Mouse (Mus musculus) embryonic facial prominence, embryonic 10.5 days (tissue): ENCODE measurements around the gene Gm9747. TPM values are rescaled to one million over a fixed set of nuclear protein-coding genes. Genes with fewer than 3 reads are reported as not detected.

Experiments used
- DNase-seq: peaks from one replicate; pipeline ENCODE4 v3.0.0-alpha.2; 2017; ENCODE audit warnings: low spot score
- H3K27ac ChIP-seq: fragments of 300-500 bp; sonication (generic); replicated peaks from 2 replicates; pipeline ENCODE4 v1.5.1; 2016; ENCODE audit warnings: mild to moderate bottlenecking
- H3K27me3 ChIP-seq: fragments of 300-500 bp; sonication (generic); replicated peaks from 2 replicates; pipeline ENCODE4 v1.6.1; 2016; ENCODE audit warnings: low read depth, mild to moderate bottlenecking; ENCODE audit not compliant: poor library complexity, severe bottlenecking
- H3K36me3 ChIP-seq: fragments of 300-500 bp; sonication (generic); replicated peaks from 2 replicates; pipeline ENCODE4 v1.6.1; 2016; ENCODE audit warnings: mild to moderate bottlenecking, moderate library complexity
- H3K4me1 ChIP-seq: fragments of 300-500 bp; sonication (generic); 2 replicates; pipeline ENCODE4 v1.6.1; 2016
- H3K4me3 ChIP-seq: fragments of 300-500 bp; sonication (generic); 2 replicates; pipeline ENCODE4 v1.5.1; 2016; ENCODE audit warnings: mild to moderate bottlenecking, moderate library complexity
- H3K9me3 ChIP-seq: fragments of 300-500 bp; sonication (generic); 2 replicates; pipeline ENCODE4 v1.6.1; 2016; ENCODE audit warnings: mild to moderate bottlenecking
- WGBS: fragments of 180-500 bp; shearing (Covaris S2); methylation state at CpG from one replicate; pipeline ENCODE4 v1.1.7; 2016; 5-methylcytosine and 5-hydroxymethylcytosine counted together
- polyA plus RNA-seq: library from polyadenylated mRNA; unstranded; fragments of >200 nt; fragmentation: Nextera tagmentation; extraction: Ambion mirVana; gene quantifications from 2 replicates; pipeline ENCODE4 v1.2.1, GENCODE M21; 2016

Gene Gm9747
- polyA plus RNA-seq, 1 experiment from 2014 or later, result 24.9 TPM

DNA sequence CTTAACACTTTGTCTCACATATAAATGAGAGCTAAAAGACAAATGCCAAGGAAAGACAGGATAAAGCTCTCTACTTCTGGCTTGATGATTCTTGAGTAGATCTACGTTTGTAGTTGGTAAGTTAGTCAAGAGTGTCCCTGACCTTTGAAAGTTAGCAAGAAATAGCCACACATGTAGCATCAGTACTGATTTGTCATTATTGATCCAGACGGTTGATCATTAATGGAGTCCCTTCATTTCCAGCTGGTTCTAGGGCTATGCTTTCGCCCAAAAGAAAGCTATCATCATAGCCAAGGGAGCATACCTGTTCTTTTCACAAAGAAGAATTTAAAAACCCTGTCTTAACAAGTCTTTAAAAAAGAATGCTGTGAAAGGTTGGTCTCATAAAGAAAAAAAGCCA lies 1.7 kb downstream of the Gm9747 start:
- no peaks in the 10 kb centered on the region for H3K9me3 ChIP-seq
- H3K4me3 ChIP-seq, result no peak overlapping the region
- 90% methylated on average over 3 of the region's 3 CpGs for WGBS
- H3K27me3 ChIP-seq, result no peaks in the 10 kb centered on the region
- DNase-seq, result no peak
- H3K27ac ChIP-seq, result no peak overlapping the region
- peaks cover 36% of the 10 kb centered on the region for H3K36me3 ChIP-seq
- no peaks in the 10 kb centered on the region for H3K4me1 ChIP-seq

DNA sequence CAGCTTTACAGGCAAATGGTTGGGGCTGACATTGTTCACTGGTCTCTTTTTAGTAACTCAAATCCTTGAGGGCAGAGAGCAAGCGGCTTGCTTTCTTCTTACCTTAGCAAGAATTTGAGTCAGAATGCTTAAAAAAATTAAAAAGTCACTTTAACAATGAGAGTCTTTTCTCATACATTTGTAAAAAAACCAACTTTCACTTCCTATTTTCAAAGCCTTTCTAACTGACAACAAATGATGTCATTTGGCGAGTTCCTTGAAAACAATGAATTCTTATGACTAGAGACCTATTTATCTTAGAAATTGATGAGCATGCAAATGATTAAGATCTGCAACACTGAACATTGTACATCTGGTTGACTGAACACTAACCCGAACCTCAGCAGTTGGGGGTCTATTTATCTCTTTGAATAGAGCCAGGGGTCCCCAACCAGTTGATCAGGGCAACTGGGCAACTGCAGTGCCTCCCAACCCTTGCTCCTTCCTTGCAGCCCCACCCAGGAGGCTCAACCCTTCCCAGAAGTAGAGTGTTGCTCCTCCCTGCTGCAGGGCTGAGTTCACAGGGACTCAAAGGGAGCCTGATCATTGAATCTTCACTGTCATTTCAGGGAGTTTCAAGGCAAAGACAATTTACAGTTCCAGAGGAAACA lies 2.7 kb downstream of the Gm9747 start:
- Histone ChIP-seq H3K36me3 (peaks cover 36% of the 10 kb centered on the region), H3K4me3 (no peak overlapping the region), H3K27ac (no peak overlapping the region), H3K4me1 (no peaks in the 10 kb centered on the region), H3K9me3 (no peaks in the 10 kb centered on the region), H3K27me3 (no peaks in the 10 kb centered on the region)
- WGBS, result 85% methylated on average over 3 of the region's 3 CpGs
- DNase-seq, result no peak

- no peaks in the 10 kb centered on the region for H3K27me3 ChIP-seq
- H3K36me3 ChIP-seq, result peaks cover 36% of the 10 kb centered on the region
- 87% methylated on average over 4 of the region's 4 CpGs for WGBS
- H3K9me3 ChIP-seq, result no peaks in the 10 kb centered on the region
- H3K27ac ChIP-seq, result no peak overlapping the region
- H3K4me1 ChIP-seq, result no peaks in the 10 kb centered on the region
- no peak for DNase-seq
- H3K4me3 ChIP-seq, result no peak overlapping the region
Observed at GRCm38 (mm10) chr1:82238245-82238644, 5.3 kb downstream of the Gm9747 start.

DNA sequence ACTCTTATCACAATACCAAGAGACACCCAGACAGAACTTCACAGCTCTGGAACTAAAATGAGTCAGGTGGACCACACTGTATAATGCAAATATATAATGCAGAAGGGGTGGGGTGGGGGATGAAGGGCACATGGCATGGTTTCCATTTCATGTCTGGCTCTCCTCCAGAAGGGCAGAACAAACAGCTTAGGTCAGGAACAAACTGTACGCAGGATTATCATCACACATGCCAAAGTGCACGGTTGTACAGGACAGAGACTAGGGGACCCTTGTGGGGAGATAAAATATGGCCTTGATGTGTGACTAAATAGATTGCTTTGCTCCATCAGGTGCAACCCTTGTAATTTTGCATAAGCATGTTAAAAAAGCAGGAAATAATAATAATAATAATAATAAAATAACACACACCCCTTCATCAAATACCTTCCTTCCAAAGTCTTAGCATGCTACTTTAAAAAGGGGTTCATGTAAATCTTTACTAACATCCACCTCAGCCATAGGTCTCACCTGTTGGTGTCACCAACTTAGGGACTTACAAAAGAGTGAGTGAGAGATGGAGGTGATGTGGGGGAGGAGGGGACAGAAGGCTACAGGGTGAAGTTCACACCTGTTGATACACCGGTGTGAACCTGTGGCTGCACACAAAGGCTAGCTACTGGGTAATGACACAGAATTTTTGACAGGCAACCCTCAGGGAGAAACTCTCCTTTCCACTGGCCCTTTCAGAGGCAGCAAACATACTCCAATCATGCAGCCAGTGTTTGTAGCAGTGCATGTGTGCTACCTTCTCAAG lies 6.7 kb downstream of the Gm9747 start:
- Histone ChIP-seq H3K36me3 (peaks cover 23% of the 10 kb centered on the region), H3K27me3 (no peaks in the 10 kb centered on the region), H3K4me1 (no peaks in the 10 kb centered on the region), H3K4me3 (no peak overlapping the region), H3K9me3 (no peaks in the 10 kb centered on the region), H3K27ac (no peak overlapping the region)
- WGBS, result 93% methylated on average over 3 of the region's 3 CpGs
- DNase-seq, result no peak

DNA sequence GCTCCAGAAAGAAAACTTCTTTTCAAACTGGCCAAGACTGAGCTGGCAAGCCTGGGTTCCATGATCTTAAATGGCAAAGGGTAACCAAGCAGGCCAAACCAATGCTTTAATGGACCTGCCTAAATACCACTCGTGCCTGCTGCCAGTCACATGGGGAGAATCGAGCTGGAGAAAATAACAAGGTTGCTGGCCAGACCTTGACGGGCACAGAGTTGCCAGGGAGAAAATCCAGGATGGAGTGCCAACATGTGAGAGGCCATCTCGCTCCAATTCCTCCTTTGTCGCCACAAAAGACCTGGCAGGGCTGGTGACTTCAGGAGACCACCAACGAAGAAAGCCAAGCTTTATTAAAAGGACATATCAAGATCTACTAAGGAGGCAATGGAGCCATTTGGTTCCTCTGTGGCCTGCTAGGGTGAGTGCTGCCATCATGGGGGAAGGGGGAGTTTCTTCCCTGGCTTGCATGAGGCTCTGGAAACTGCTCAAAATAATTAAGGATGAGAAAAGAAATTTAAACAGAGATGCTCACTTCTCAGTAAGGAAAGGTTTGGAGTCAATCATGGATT lies 10.4 kb downstream of the Gm9747 start:
- Histone ChIP-seq H3K27ac (no peak overlapping the region), H3K9me3 (no peaks in the 10 kb centered on the region), H3K4me3 (no peak overlapping the region), H3K4me1 (peaks cover 11% of the 10 kb centered on the region), H3K27me3 (no peaks in the 10 kb centered on the region), H3K36me3 (peaks cover 3% of the 10 kb centered on the region; the same call in 1 of the 2 replicates)
- 85% methylated on average over 6 of the region's 6 CpGs for WGBS
- no peak for DNase-seq

DNA sequence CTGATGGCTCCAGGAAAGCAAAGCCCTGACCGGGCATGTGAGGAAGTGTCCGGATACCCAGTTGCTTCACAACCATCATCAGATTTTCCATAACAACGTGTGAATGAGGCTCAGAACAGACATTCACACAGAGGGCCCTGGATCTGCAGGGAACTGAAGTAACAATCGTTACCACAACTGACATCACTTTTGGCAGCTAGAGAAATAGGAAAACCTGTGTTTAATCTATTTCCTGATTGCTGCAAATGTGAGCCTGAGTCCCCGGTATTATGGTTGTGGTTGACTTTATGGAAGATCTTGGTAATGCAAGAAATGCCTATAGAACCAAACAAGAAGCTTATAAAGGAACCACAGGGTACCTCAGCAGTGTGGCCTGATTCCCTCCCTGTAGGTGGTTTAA lies 12.1 kb downstream of the Gm9747 start:
- no peak overlapping the region for H3K27ac ChIP-seq
- no peak for DNase-seq
- peaks cover 11% of the 10 kb centered on the region for H3K4me1 ChIP-seq
- no peak overlapping the region for H3K4me3 ChIP-seq
- peaks cover 6% of the 10 kb centered on the region; the same call in 1 of the 2 replicates for H3K36me3 ChIP-seq
- H3K27me3 ChIP-seq, result no peaks in the 10 kb centered on the region
- H3K9me3 ChIP-seq, result no peaks in the 10 kb centered on the region
- 91% methylated on average over 5 of the region's 5 CpGs for WGBS

DNA sequence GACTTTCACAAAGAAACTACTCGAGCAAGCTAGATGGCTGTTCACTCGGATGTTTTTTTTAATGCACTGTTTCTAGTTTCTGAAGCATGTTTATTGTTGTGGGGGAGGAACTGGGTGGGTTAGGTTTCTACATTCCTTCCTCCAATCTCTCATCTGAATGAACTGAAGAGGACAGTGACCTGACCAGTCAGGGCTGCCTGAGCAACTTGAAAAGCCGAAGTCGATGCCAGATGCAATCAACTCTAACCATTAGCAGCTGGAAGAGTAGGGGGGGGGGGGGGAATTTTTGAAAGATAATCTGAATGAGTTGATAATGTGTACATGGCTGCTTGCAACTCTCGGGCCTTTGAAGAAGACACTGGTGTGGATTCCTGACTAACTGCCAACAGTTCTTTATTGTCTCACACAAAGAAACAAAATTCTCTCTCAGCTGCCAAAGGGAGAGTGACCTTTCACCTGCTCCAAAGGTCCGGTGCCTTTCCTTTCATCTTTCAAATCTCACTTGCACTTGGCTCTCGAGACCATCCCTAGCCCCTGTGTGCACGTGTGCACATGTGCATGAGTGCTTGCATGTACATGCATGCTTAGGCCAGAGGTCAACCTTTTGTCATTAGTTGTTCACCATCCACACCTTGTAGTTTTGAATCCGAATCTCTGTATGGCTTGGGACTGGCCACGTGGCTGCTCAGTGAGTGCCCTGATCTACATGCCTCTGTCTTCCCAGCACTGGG lies 14.5 kb downstream of the Gm9747 start:
- Histone ChIP-seq H3K27ac (peak overlapping the region; percentile 20; the same call in 1 of the 2 replicates), H3K4me1 (peaks cover 16% of the 10 kb centered on the region), H3K4me3 (no peak overlapping the region), H3K27me3 (no peaks in the 10 kb centered on the region), H3K9me3 (no peaks in the 10 kb centered on the region), H3K36me3 (peaks cover 6% of the 10 kb centered on the region; the same call in 1 of the 2 replicates)
- DNase-seq, result peak; percentile 21
- WGBS, result 53% methylated on average over 10 of the region's 10 CpGs

GRCm38 (mm10) chr1:82253789-82254445 lies 21.0 kb downstream of the Gm9747 start:
- H3K27me3 ChIP-seq, result no peaks in the 10 kb centered on the region
- WGBS, result 83% methylated on average over 9 of the region's 9 CpGs
- peaks cover 16% of the 10 kb centered on the region for H3K4me1 ChIP-seq
- DNase-seq, result no peak
- no peak overlapping the region for H3K4me3 ChIP-seq
- H3K9me3 ChIP-seq, result no peaks in the 10 kb centered on the region
- no peak overlapping the region for H3K27ac ChIP-seq
- peaks cover 16% of the 10 kb centered on the region for H3K36me3 ChIP-seq

DNA sequence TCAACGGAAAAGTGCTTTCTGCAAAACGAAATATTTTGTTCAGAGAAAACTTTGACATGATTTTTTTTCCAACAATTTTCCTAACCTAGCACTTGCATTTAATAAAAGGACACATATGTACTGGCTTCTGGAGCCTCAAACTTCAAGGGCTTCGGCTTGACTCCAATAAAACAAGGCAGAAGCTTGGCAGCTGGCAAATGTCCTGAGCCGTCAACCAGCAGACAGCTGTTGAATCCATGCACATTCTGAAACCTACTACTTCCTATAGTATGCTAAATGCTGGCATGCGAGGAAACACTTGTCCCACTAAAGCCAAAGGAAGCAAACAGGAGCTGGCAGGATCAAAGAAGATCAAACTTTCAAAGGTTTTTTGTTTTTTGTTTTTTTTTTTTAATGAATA lies 24.5 kb downstream of the Gm9747 start:
- H3K4me3 ChIP-seq, result no peak overlapping the region
- no peaks in the 10 kb centered on the region for H3K9me3 ChIP-seq
- no peak overlapping the region for H3K27ac ChIP-seq
- no peaks in the 10 kb centered on the region for H3K27me3 ChIP-seq
- WGBS, result 77% methylated on average over 5 of the region's 5 CpGs
- peak; percentile 34 for DNase-seq
- peaks cover 13% of the 10 kb centered on the region for H3K36me3 ChIP-seq
- H3K4me1 ChIP-seq, result peaks cover 31% of the 10 kb centered on the region

DNA sequence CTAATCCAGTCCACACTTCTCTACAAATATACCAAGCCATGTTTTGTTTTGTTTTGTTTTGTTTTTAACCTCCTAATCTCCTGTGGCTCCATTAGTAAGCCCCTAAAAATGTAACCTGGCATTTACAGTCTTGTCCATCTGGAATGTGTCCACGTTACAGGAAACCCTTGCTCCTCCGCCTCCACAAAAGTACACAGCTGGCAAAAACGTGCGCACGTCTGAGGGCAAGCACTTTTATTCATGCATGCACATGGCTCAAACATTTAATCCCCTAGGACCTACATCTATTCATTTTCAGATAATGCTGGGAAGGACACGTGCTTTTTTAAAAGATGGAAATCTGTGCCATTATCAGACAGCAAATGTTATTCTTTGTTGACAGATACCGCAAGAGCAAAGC lies 25.4 kb downstream of the Gm9747 start:
- DNase-seq, result peak; percentile 33
- Histone ChIP-seq H3K36me3 (peaks cover 13% of the 10 kb centered on the region), H3K27ac (no peak overlapping the region), H3K4me1 (peaks cover 32% of the 10 kb centered on the region), H3K4me3 (no peak overlapping the region), H3K9me3 (no peaks in the 10 kb centered on the region), H3K27me3 (no peaks in the 10 kb centered on the region)
- 66% methylated on average over 7 of the region's 7 CpGs for WGBS

GRCm38 (mm10) chr1:82260055-82260454 lies 27.1 kb downstream of the Gm9747 start:
- no peak overlapping the region for H3K4me3 ChIP-seq
- H3K9me3 ChIP-seq, result no peaks in the 10 kb centered on the region
- 90% methylated on average over 3 of the region's 3 CpGs for WGBS
- H3K4me1 ChIP-seq, result peaks cover 32% of the 10 kb centered on the region
- H3K27ac ChIP-seq, result no peak overlapping the region
- H3K27me3 ChIP-seq, result no peaks in the 10 kb centered on the region
- H3K36me3 ChIP-seq, result peaks cover 7% of the 10 kb centered on the region
- DNase-seq, result no peak

DNA sequence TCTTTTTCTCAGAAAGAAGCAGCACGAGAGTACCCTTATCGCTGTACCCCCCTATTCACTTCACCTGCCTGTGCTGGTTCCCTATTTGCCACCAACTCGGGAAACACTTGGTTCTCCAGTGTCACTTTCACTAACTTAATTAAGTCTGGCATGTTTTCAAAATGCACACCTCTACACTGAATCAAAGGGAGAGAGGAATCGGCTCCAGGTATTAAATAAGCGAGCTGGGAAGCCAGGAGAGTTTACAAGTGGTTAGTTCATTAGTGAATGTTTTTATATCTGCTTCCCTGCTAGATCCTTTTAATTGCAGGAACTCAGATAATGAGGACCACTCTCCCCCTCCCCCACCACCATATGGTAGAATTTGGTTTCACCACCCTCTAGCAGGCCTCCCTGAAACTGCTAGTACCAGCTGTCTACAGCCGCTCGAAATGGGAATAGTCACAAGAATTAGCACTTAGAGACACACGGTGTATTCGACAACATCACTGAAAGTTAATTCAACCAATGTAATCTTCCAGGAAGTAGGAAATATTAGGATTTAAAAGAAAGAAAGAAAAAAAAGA lies 28.2 kb downstream of the Gm9747 start:
- no peak overlapping the region for H3K27ac ChIP-seq
- H3K36me3 ChIP-seq, result peaks cover 6% of the 10 kb centered on the region; the same call in 1 of the 2 replicates
- H3K27me3 ChIP-seq, result no peaks in the 10 kb centered on the region
- H3K9me3 ChIP-seq, result no peaks in the 10 kb centered on the region
- WGBS, result 44% methylated on average over 9 of the region's 9 CpGs
- no peak overlapping the region for H3K4me3 ChIP-seq
- peak; percentile 39 for DNase-seq
- peaks cover 32% of the 10 kb centered on the region for H3K4me1 ChIP-seq
